Mouse (Mus musculus) heart, postnatal 0 days (tissue): Measurements from ENCODE around the gene Pdx1. TPM values are rescaled to one million over a fixed set of nuclear protein-coding genes. Genes with fewer than 3 reads are reported as not detected.
A peak's percentile ranks its signal among the peaks of the same experiment; 100 is the strongest.

ENCODE experiments used
- ATAC-seq: fragments of 200-750 bp; cut with Nextera tagmentation; 2 replicates; pipeline ENCODE4 v1.8.0; 2017; ENCODE audit warnings: low read depth, moderate number of reproducible peaks, moderate library complexity; ENCODE audit not compliant: insufficient read depth
- DNase-seq: peaks from one replicate; pipeline ENCODE4 v3.0.0-alpha.2; 2016; ENCODE audit warnings: low spot score
- H3K27ac ChIP-seq: fragments of 300-500 bp; sonication (generic); 2 replicates; pipeline ENCODE4 v1.5.1; 2014; ENCODE audit warnings: low read depth, mild to moderate bottlenecking
- H3K27me3 ChIP-seq: fragments of 300-500 bp; sonication (generic); 2 replicates; pipeline ENCODE4 v1.6.1; 2014; ENCODE audit warnings: low read length, mixed read lengths; ENCODE audit not compliant: control insufficient read depth, insufficient read depth
- H3K36me3 ChIP-seq: fragments of 300-500 bp; sonication (generic); replicated peaks from 2 replicates; pipeline ENCODE4 v1.6.1; 2014; ENCODE audit warnings: low read length, mixed read lengths; ENCODE audit not compliant: control insufficient read depth, insufficient read depth
- H3K4me1 ChIP-seq: fragments of 300-500 bp; sonication (generic); 2 replicates; pipeline ENCODE4 v1.6.1; 2014; ENCODE audit warnings: antibody characterized with exemption; ENCODE audit not compliant: control insufficient read depth, insufficient read depth
- H3K4me2 ChIP-seq: fragments of 300-500 bp; sonication (generic); 2 replicates; pipeline ENCODE4 v1.6.1; 2014; ENCODE audit warnings: low read depth, mild to moderate bottlenecking, low read length, moderate library complexity
- H3K4me3 ChIP-seq: fragments of 300-500 bp; sonication (generic); 2 replicates; pipeline ENCODE4 v1.5.1; 2014; ENCODE audit warnings: low read depth, low read length
- H3K9ac ChIP-seq: fragments of 300-500 bp; sonication (generic); replicated peaks from 2 replicates; pipeline ENCODE4 v1.6.1; 2014; ENCODE audit warnings: low read depth, low read length, mixed read lengths
- H3K9me3 ChIP-seq: fragments of 300-500 bp; sonication (generic); replicated peaks from 2 replicates; pipeline ENCODE4 v1.6.1; 2016; ENCODE audit warnings: low read length; ENCODE audit not compliant: control insufficient read depth
- CTCF ChIP-seq: IDR thresholded peaks from 2 replicates; pipeline ENCODE4 v1.5.1; 2016; ENCODE audit warnings: antibody characterized with exemption, control low read depth, low read depth
- EP300 ChIP-seq: IDR thresholded peaks from 2 replicates; pipeline ENCODE4 v1.6.1; 2016; ENCODE audit warnings: antibody characterized with exemption, low read depth
- WGBS: fragments of 180-500 bp; shearing (Covaris S2); extraction: QIAGEN DNeasy Blood & Tissue Kit; methylation state at CpG from one replicate; pipeline ENCODE4 v1.1.7; 2014; 5-methylcytosine and 5-hydroxymethylcytosine counted together
- polyA plus RNA-seq: library from polyadenylated mRNA; unstranded; fragments of >200 nt; fragmentation: Nextera tagmentation; extraction: Ambion mirVana; gene quantifications from 2 replicates; pipeline ENCODE4 v1.2.1, GENCODE M21; 2015
- total RNA-seq: library from RNA; depleted of rRNA; stranded (reverse); fragments of >200 nt; gene quantifications from 2 replicates; pipeline ENCODE4 v1.2.3, GENCODE M21; 2014; ENCODE audit warnings: low replicate concordance

Pdx1 gene
- total and polyA plus RNA-seq, 2 experiments from 2014 or later = not detected

GRCm38 (mm10) chr5:147304276-147305155 is 34.8 kb downstream of the Pdx1 start:
- ATAC-seq = no peak

GRCm38 (mm10) chr5:147305166-147305565 is 35.4 kb downstream of the Pdx1 start:
- TF ChIP-seq EP300 (no peak), CTCF (no peak)
- Histone ChIP-seq H3K4me2 (no peak overlapping the region), H3K27me3 (peaks cover 100% of the 10 kb centered on the region), H3K9me3 (no peaks in the 10 kb centered on the region), H3K9ac (no peak overlapping the region), H3K27ac (no peak overlapping the region), H3K4me1 (no peaks in the 10 kb centered on the region), H3K4me3 (peak overlapping the region; percentile 0; the same call in 1 of the 2 replicates), H3K36me3 (no peaks in the 10 kb centered on the region)
- ATAC-seq = no peak
- no peak for DNase-seq
- 3% methylated on average over 16 of the region's 16 CpGs for WGBS

More at GRCm38 (mm10) chr5:147304276-147305155, 34.8 kb downstream of the Pdx1 start:
- Histone ChIP-seq H3K36me3 (no peaks in the 10 kb centered on the region), H3K4me3 (peak overlapping the region; percentile 0; the same call in 1 of the 2 replicates), H3K9ac (no peak overlapping the region), H3K27ac (no peak overlapping the region), H3K4me1 (peaks cover 5% of the 10 kb centered on the region; the same call in 1 of the 2 replicates), H3K9me3 (no peaks in the 10 kb centered on the region), H3K27me3 (peaks cover 100% of the 10 kb centered on the region), H3K4me2 (no peak overlapping the region)
- TF ChIP-seq CTCF (no peak), EP300 (no peak)
- under 1% methylated on average over 54 of the region's 54 CpGs for WGBS
- no peak for DNase-seq

GRCm38 (mm10) chr5:147305856-147306637 is 36.3 kb downstream of the Pdx1 start:
- Histone ChIP-seq H3K27ac (no peak overlapping the region), H3K4me2 (no peak overlapping the region), H3K4me1 (no peaks in the 10 kb centered on the region), H3K9ac (no peak overlapping the region), H3K9me3 (no peaks in the 10 kb centered on the region), H3K4me3 (peak overlapping the region; percentile 11), H3K36me3 (no peaks in the 10 kb centered on the region), H3K27me3 (peaks cover 100% of the 10 kb centered on the region)
- DNase-seq (no peak), ATAC-seq (no peak)
- TF ChIP-seq EP300 (no peak), CTCF (no peak)
- WGBS = under 1% methylated on average over 58 of the region's 58 CpGs

- no peak for DNase-seq
- H3K4me1 ChIP-seq = no peaks in the 10 kb centered on the region
- WGBS = 2% methylated on average over 63 of the region's 63 CpGs
- no peak within 1 kb of the TSS for H3K9ac ChIP-seq
- no peaks in the 10 kb centered on the region for H3K9me3 ChIP-seq
- no peaks in the 10 kb centered on the region for H3K36me3 ChIP-seq
- no peak within 1 kb of the TSS for H3K27ac ChIP-seq
- peak within 1 kb of the TSS; percentile 11 for H3K4me3 ChIP-seq
- no peak for ATAC-seq
- H3K27me3 ChIP-seq = peaks cover 100% of the 10 kb centered on the region
- TF ChIP-seq CTCF (no peak), EP300 (no peak)
- H3K4me2 ChIP-seq = no peak within 1 kb of the TSS
These were observed 37.1 kb downstream of the Pdx1 start, which contains the start of gene Cdx2 for GRCm38 (mm10) chr5:147306638-147307397. Gene Cdx2, minus strand, starts transcription at chr5:147307270.

GRCm38 (mm10) chr5:147307398-147307785 is 37.6 kb downstream of the Pdx1 start:
- no peaks in the 10 kb centered on the region for H3K36me3 ChIP-seq
- WGBS = 3% methylated on average over 12 of the region's 12 CpGs
- H3K27ac ChIP-seq = no peak overlapping the region
- H3K9ac ChIP-seq = no peak overlapping the region
- no peak overlapping the region for H3K4me3 ChIP-seq
- no peak for DNase-seq
- ATAC-seq = no peak
- no peak overlapping the region for H3K4me2 ChIP-seq
- H3K9me3 ChIP-seq = no peaks in the 10 kb centered on the region
- TF ChIP-seq EP300 (no peak), CTCF (no peak)
- H3K27me3 ChIP-seq = peaks cover 100% of the 10 kb centered on the region
- no peaks in the 10 kb centered on the region for H3K4me1 ChIP-seq
